Mouse (Mus musculus) kidney, embryonic 14.5 days (tissue): Measurements from ENCODE around the gene Pou2f3. TPM values are rescaled to one million over a fixed set of nuclear protein-coding genes. Genes with fewer than 3 reads are reported as not detected.

Experiments used
- ATAC-seq: fragments of 200-750 bp; cut with Nextera tagmentation; 2 replicates; pipeline ENCODE4 v1.8.0; 2017; ENCODE audit warnings: moderate number of reproducible peaks, mild to moderate bottlenecking, moderate TSS enrichment, moderate library complexity; ENCODE audit not compliant: low FRiP score, low TSS enrichment
- H3K27ac ChIP-seq: fragments of 300-500 bp; sonication (generic); 2 replicates; pipeline ENCODE4 v1.5.1; 2014; ENCODE audit warnings: low read depth, mild to moderate bottlenecking, low read length, moderate library complexity, mixed read lengths
- H3K27me3 ChIP-seq: fragments of 300-500 bp; sonication (generic); 2 replicates; pipeline ENCODE4 v1.6.1; 2014; ENCODE audit warnings: mild to moderate bottlenecking, low read length; ENCODE audit not compliant: control insufficient read depth, insufficient read depth
- H3K36me3 ChIP-seq: fragments of 300-500 bp; sonication (generic); 2 replicates; pipeline ENCODE4 v1.6.1; 2014; ENCODE audit warnings: low read length, mixed read lengths; ENCODE audit not compliant: control insufficient read depth, insufficient read depth
- H3K4me1 ChIP-seq: fragments of 300-500 bp; sonication (generic); 2 replicates; pipeline ENCODE4 v1.6.1; 2014; ENCODE audit warnings: low read length, mixed read lengths; ENCODE audit not compliant: control insufficient read depth, insufficient read depth
- H3K4me2 ChIP-seq: fragments of 300-500 bp; sonication (generic); replicated peaks from 2 replicates; pipeline ENCODE4 v1.6.1; 2014; ENCODE audit warnings: low read depth, mild to moderate bottlenecking, low read length
- H3K4me3 ChIP-seq: fragments of 300-500 bp; sonication (generic); 2 replicates; pipeline ENCODE4 v1.5.1; 2014; ENCODE audit warnings: mild to moderate bottlenecking, low read length
- H3K9ac ChIP-seq: fragments of 300-500 bp; sonication (generic); 2 replicates; pipeline ENCODE4 v1.6.1; 2014; ENCODE audit warnings: low read depth, mild to moderate bottlenecking, low read length, moderate library complexity
- H3K9me3 ChIP-seq: fragments of 300-500 bp; sonication (generic); 2 replicates; pipeline ENCODE4 v1.6.1; 2016; ENCODE audit warnings: low read length; ENCODE audit not compliant: control insufficient read depth
- WGBS: fragments of 180-500 bp; shearing (Covaris S2); extraction: QIAGEN DNeasy Blood & Tissue Kit; methylation state at CpG from one replicate; pipeline ENCODE4 v1.1.7; 2014; 5-methylcytosine and 5-hydroxymethylcytosine counted together
- polyA plus RNA-seq: library from polyadenylated mRNA; unstranded; fragments of >200 nt; fragmentation: Nextera tagmentation; extraction: Ambion mirVana; gene quantifications from 2 replicates; pipeline ENCODE4 v1.2.1, GENCODE M21; 2014

Pou2f3 gene
- polyA plus RNA-seq, 1 experiment from 2014 or later = 0.11 TPM

DNA sequence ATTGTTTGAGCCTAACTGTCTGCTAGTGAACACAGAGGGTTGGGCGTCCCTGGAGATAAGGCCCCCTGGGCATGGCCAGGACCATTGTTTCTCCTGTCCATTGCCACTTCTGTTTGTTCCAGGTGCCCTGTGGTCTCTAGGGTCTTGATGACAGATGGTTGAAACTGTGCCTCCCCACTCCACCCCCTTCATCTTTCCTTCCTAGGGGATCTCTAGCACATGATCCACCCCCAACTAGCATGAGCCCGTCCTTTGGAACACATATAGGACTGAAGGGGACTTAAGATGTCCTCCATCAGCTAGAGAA, 30.4 kb upstream of the Pou2f3 start:
- H3K9ac ChIP-seq = peak overlapping the region; percentile 83; the same call in 1 of the 2 replicates
- no peaks in the 10 kb centered on the region for H3K9me3 ChIP-seq
- ATAC-seq = no peak
- peak overlapping the region; percentile 85 for H3K4me2 ChIP-seq
- H3K27me3 ChIP-seq = no peaks in the 10 kb centered on the region
- peak overlapping the region; percentile 90 for H3K4me3 ChIP-seq
- H3K36me3 ChIP-seq = peaks cover 3% of the 10 kb centered on the region; the same call in 1 of the 2 replicates
- H3K27ac ChIP-seq = peak overlapping the region; percentile 88
- 31% methylated on average over 2 of the region's 2 CpGs for WGBS
- H3K4me1 ChIP-seq = peaks cover 29% of the 10 kb centered on the region

DNA sequence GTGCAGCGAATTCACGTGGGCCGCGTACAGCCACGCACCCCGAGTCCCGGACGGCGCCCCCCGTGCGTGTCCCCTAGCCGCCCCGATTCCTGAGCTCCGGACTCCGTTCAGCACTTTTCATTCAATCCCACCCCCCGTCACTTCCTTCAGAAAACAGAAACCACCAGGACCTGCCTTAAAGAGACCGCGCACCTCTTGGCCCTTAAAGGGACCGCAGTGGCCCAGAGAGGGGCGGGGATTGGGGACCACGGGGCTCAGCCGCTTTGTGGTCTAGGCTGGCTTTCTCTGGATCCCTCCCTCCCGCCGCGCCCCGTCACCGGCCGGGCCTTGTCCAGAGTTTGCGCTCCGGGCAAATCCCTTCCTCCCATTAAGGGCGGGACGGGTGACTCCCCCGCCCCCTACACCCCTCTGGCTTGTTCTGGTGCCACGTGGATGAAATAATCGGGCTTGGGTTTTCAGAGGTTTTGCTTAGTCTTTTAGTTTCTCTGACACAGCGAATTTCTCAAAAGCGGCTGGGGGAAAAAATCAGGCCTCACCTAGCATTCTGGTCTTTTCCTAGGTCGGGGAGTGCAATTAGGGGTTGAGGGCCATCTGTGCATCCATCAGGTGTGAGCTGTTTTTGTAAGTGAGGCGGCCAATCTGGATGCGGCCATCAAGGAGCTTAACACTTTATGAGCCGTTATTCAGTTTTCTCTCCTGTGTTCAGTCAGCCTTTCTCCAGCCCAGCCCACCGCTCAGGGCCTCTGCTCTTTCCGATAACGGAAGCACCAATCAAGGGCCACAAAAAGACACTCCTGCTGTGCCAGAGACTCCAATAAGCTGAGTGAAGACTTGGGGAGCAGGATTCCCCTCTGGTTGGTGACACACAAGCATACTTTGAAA, 29.8 kb upstream of the Pou2f3 start, which contains the start of gene Oaf:
Gene Oaf (minus strand): TSS at position 200 of the 882 bp plus-strand sequence.
- Histone ChIP-seq H3K4me3 (peak within 1 kb of the TSS; percentile 90), H3K4me1 (peaks cover 31% of the 10 kb centered on the region), H3K27me3 (no peaks in the 10 kb centered on the region), H3K9me3 (no peaks in the 10 kb centered on the region), H3K9ac (peak within 1 kb of the TSS; percentile 83), H3K4me2 (peak within 1 kb of the TSS; percentile 85), H3K27ac (peak within 1 kb of the TSS; percentile 88), H3K36me3 (peaks cover 3% of the 10 kb centered on the region; the same call in 1 of the 2 replicates)
- ATAC-seq = peak; percentile 93
- 1% methylated on average over 44 of the region's 44 CpGs for WGBS

DNA sequence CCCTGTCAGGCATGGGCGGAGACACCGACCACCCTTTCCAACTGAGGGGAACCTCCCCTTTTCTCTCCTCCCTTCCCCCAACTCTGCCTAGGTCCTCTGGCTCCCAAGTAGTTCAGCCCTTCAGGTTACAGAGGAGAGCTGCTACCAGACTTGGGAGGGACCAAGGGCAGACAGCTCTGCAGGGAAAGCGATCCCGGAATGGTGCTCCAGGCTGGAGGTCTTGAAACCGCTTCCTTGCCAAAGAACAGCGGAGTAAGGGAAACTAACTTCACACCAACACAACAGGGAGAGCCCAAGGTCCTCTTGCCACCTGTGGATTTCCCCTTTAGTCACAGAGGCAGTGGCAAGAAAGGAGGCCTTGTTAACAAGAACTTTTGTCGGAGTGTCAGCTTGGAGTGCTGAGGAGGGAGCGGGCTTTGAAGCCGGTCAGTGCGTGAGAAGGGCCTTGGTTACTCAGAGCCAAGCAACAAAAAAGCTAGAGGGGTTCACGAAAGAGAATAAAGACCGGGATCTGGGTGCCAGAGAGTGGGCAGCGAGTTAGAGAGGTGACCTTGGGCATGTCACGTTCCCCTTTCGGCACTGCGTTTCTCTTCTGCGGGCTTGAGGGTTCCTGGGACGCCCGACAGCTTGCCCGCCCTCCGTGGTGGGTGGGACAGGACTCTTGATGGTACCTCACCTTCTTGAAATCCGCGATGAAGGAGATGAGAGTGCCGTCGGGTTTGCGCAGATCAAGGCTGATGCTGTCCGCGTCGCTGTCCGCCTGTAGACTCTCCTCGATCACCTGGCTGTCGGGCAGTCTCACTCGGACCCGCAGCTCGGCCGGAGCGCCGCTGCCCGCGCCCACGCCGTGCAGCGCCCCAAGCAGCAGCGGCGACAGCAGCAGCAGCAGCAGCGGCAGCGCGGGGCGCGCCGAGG, 28.7 kb upstream of the Pou2f3 start:
- Histone ChIP-seq H3K4me1 (peaks cover 38% of the 10 kb centered on the region), H3K36me3 (peaks cover 9% of the 10 kb centered on the region; the same call in 1 of the 2 replicates), H3K9me3 (no peaks in the 10 kb centered on the region)

DNA sequence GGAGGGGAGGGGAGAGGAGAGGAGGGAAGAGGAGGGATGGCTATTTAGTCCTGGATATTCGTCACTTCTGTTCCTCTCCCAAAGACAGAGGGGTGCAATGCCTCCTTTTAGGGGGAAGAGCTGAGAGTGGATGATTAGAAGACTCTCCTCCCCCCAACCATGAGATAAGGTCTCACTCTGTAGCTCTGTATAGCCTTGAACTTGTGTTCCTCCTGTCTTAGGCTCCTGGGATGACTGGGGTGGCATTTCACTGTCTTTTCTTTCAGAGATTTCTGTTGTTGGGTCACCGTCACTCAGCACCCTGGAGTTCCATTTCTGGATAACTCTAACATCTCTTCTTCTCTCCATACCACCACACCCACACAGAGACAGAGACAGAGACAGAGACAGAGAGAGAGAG, 28.0 kb upstream of the Pou2f3 start:
- peak overlapping the region; percentile 83 for H3K9ac ChIP-seq
- ATAC-seq = no peak
- peaks cover 40% of the 10 kb centered on the region for H3K4me1 ChIP-seq
- 52% methylated on average over 2 of the region's 2 CpGs for WGBS
- peak overlapping the region; percentile 85 for H3K4me2 ChIP-seq
- no peak overlapping the region for H3K27ac ChIP-seq
- H3K4me3 ChIP-seq = peak overlapping the region; percentile 90
- H3K9me3 ChIP-seq = no peaks in the 10 kb centered on the region
- peaks cover 9% of the 10 kb centered on the region; the same call in 1 of the 2 replicates for H3K36me3 ChIP-seq
- H3K27me3 ChIP-seq = no peaks in the 10 kb centered on the region

More for the DNA sequence above, 28.7 kb upstream of the Pou2f3 start:
- H3K9ac ChIP-seq = peak overlapping the region; percentile 83
- peak overlapping the region; percentile 85 for H3K4me2 ChIP-seq
- peak overlapping the region; percentile 90 for H3K4me3 ChIP-seq
- H3K27me3 ChIP-seq = no peaks in the 10 kb centered on the region
- WGBS = 2% methylated on average over 51 of the region's 51 CpGs
- ATAC-seq = 0 out of 2 replicates have a peak, but pooled peaks have one; percentile 0
- peak overlapping the region; percentile 88 for H3K27ac ChIP-seq

DNA sequence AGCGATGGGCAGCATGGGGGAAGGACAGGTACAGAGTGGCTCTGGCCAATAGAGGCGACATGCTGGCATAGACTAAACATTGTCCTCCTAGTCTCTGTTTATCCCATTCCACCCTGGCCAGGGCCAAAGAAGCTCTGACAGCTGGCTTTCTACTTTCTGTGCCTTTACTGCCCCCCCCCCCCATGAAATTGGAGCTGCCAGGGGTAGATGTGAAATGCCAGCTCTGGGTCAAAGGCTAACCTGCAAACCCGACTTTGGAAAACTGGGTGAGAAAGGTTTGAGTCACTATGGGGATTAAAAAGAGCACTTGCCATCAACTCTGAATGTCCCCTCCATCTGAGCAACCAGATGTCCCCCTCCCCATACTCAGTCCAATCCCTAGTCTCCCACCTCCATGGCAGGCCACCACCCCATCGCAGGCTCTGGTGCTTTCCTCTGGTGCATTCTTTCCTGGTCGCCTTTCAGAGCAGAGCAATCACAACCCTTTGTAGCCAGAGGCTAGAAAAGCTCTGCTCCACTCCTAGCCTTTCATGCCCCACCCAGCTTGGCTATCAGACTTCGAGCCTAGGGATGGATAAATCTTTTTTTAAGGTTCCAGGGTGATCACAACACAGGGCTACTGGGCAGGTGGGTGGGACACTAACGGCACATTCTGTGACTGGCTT, 27.1 kb upstream of the Pou2f3 start:
- H3K4me2 ChIP-seq = peak overlapping the region; percentile 85
- ATAC-seq = no peak
- no peaks in the 10 kb centered on the region for H3K27me3 ChIP-seq
- H3K36me3 ChIP-seq = peaks cover 9% of the 10 kb centered on the region; the same call in 1 of the 2 replicates
- peak overlapping the region; percentile 90 for H3K4me3 ChIP-seq
- H3K9ac ChIP-seq = peak overlapping the region; percentile 4; the same call in 1 of the 2 replicates
- WGBS = 32% methylated on average over 7 of the region's 7 CpGs
- peaks cover 50% of the 10 kb centered on the region for H3K4me1 ChIP-seq
- no peaks in the 10 kb centered on the region for H3K9me3 ChIP-seq
- H3K27ac ChIP-seq = no peak overlapping the region

DNA sequence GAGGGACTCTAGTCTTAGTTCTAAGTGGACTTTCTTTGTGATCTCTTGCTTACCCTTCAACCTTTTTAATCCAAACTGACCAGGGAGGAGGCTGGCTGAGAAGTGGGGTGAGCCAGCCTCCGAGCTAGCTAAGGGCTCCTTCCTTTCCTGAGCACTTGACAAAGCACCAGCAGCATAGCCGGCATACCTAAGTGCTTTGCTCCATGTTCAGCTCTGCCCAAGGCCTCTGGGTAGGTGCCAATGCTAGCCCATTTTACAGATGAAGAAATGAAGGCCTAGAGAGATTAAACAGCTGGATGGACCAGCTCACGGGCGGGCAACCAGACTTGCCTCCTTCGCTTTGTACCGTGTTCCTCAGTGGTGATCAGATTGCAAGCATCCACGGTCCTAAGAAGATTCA, 26.4 kb upstream of the Pou2f3 start:
- H3K9ac ChIP-seq = no peak overlapping the region
- no peak for ATAC-seq
- no peak overlapping the region for H3K4me3 ChIP-seq
- no peaks in the 10 kb centered on the region for H3K9me3 ChIP-seq
- H3K27me3 ChIP-seq = no peaks in the 10 kb centered on the region
- H3K27ac ChIP-seq = no peak overlapping the region
- peaks cover 9% of the 10 kb centered on the region; the same call in 1 of the 2 replicates for H3K36me3 ChIP-seq
- 81% methylated on average over 7 of the region's 7 CpGs for WGBS
- peaks cover 56% of the 10 kb centered on the region for H3K4me1 ChIP-seq
- H3K4me2 ChIP-seq = no peak overlapping the region

DNA sequence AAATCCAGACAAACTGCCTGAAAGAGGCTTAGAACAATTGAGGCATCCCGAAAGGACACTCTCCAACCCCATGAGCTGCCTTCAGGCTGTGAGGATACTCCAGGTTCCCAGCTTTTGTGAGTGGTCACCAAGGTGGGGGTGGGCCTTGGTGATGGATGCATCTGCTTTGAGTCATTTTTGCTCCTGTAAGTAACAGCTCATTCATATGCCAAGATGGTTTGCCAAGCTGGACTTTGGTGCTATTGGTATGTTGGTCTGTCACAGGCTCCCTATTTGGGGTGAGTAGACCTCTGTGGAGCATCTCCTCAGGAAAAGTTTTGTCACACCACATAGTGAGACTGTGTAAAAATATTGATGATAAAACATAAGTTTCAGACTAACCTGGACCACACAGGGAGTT, 25.9 kb upstream of the Pou2f3 start:
- no peak overlapping the region for H3K9ac ChIP-seq
- no peaks in the 10 kb centered on the region for H3K27me3 ChIP-seq
- ATAC-seq = no peak
- WGBS = 89% methylated on average over 1 of the region's 1 CpGs
- H3K4me2 ChIP-seq = no peak overlapping the region
- peaks cover 61% of the 10 kb centered on the region for H3K4me1 ChIP-seq
- H3K27ac ChIP-seq = no peak overlapping the region
- no peaks in the 10 kb centered on the region for H3K9me3 ChIP-seq
- H3K4me3 ChIP-seq = no peak overlapping the region
- H3K36me3 ChIP-seq = peaks cover 9% of the 10 kb centered on the region; the same call in 1 of the 2 replicates

DNA sequence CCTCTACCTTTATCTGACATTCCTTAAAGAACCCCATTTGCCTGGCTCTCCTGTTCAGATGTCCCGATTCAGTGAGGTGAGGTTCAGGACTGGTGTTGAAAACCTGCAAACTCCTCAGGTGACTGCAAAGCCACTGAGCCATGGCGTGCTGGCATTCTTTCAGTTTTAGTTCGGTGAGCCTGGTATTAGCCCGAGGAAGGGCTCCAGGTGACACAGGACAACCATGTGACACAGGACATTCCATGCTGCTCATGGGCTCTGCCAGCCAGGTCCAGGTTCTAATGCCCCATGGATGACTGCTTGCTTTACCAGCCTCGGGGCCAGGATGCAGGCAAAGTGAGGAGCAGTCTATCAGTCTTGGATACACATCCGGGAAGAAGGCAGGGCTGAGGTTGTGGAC, 25.2 kb upstream of the Pou2f3 start:
- no peak for ATAC-seq
- H3K27ac ChIP-seq = 0 out of 2 replicates have a peak overlapping the region, but pooled peaks have one; percentile 24
- H3K36me3 ChIP-seq = peaks cover 14% of the 10 kb centered on the region; the same call in 1 of the 2 replicates
- WGBS = 70% methylated on average over 6 of the region's 6 CpGs
- peaks cover 65% of the 10 kb centered on the region for H3K4me1 ChIP-seq
- H3K4me2 ChIP-seq = no peak overlapping the region
- H3K27me3 ChIP-seq = no peaks in the 10 kb centered on the region
- H3K9ac ChIP-seq = no peak overlapping the region
- H3K9me3 ChIP-seq = no peaks in the 10 kb centered on the region
- no peak overlapping the region for H3K4me3 ChIP-seq
